Mouse (Mus musculus) cerebellum, adult 11-12 months (tissue): ENCODE measurements around the gene Mcf2l.

Experiments
- DNase-seq: peaks from one replicate; pipeline ENCODE4 v3.0.0; 2022

Gene Mcf2l

DNA sequence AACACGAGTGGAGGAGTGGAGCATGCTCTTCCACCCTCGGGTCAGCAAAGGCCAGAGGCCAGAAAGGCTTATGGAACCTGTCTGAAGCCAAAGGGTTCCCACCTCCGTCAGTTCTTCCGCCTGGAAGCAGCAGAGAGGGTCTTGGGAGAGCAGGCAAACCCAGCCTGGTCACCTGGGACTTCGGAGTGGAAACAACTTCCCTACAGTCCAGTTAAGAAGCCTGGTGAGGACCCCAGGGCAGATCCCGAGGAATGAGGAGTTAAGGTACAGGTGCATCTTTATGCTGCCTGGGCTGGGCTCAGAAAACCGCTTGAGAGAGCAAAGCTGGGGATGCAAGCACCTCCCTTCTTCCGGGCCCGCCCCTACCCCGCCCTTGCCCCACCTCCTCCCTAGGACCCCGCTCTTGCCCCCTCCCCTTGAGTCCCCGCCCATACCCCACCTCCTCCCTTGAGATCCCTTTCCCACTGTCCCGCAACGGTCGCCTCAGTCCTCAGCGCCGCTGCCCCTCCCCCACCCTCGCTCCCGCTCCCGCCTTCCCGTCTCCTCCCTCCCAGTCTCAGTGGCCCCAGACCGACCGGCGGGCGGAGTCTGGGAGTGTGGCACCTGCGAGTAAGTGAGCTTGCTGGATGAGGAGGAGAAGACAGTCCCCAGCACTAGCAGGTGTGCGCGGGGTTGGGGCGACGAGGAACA, at the start of gene Mcf2l:
Gene Mcf2l (plus strand): TSS at position 450 of the 690 bp plus-strand sequence.
- peak; percentile 88 for DNase-seq

DNA sequence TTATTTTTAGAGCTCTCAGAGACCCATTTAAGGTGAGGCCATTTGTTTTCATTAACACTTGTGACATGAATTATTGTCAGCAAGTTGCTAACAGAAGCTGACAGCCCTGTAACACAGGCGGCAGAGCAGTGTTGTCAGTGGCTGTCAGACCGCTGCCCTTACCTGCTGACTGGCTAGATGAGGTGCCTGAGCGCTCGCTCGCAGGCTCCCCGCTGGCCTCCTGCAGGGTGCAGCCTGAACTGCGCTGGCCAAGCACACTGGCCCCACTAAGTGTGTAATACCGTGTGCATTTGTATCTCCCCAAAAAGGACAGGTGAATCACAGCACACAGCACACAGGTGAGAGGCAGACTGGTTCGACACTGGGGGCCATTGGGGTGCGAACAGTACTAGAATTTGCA, 49.0 kb upstream of the Mcf2l start:
- DNase-seq, result no peak

DNA sequence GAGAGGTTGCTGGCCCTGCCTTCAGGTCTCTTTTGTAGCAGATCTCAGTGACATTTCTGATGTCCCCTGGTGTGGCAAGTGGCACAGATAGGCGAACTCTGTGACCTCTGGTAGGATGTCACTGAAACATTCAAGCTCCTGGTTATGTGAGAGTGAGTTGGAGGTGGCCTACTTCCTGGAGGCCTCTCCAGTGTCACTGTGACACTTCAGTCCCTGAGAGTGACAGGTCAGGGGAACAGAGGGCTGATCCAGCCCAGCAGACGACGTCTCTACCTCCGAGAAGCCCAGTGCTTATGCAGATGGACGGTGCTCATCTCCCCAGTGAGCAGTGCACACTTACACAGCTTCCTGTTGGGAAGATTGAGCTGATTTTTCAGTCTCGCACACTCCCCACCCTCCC, 48.4 kb upstream of the Mcf2l start:
- DNase-seq, result no peak

- no peak for DNase-seq
Measured at GRCm38 (mm10) chr8:12825686-12826237, 47.8 kb upstream of the Mcf2l start.

GRCm38 (mm10) chr8:12827124-12827523, 46.5 kb upstream of the Mcf2l start:
- no peak for DNase-seq

DNA sequence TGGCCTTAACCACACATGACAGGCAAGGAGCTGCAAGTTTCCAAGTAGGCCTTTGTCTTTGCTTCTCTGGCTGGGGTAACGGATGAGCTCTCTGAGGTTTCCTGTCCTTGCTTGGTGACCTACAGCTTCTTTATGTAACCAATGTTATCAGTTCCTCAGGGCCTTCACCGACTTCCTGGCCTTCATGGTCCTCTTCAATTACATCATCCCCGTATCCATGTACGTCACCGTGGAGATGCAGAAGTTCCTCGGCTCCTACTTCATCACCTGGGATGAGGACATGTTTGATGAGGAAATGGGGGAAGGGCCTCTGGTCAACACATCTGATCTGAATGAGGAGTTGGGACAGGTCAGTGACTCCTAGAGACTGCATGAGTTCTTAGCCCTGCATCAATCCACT, 45.3 kb upstream of the Mcf2l start:
- no peak for DNase-seq

DNA sequence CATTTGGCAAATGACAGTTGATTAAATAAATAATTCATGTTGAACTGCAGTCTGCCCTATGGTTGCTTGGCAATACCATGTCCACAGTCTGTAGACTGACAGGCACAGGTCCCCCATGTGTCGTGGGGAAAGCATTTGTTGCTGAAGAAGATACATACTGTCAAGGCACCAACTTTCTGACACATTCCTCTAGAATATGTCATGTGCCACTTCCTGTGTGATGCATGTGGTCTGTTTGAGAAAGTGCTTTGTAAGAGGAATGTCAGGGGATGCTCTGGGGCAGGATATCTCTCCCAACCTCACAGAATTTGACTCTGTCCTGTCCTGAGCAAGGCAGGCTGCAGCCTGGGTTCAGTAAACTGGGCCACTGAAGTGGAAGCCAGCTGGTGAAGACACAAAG, 44.2 kb upstream of the Mcf2l start:
- no peak for DNase-seq

- DNase-seq, result no peak
Measured at GRCm38 (mm10) chr8:12831659-12832589, 41.7 kb upstream of the Mcf2l start.

GRCm38 (mm10) chr8:12833616-12834015, 40.0 kb upstream of the Mcf2l start:
- no peak for DNase-seq

GRCm38 (mm10) chr8:12840834-12841233, 32.8 kb upstream of the Mcf2l start:
- DNase-seq, result no peak

- DNase-seq, result no peak
Measured at GRCm38 (mm10) chr8:12842342-12842995, 31.1 kb upstream of the Mcf2l start.

- DNase-seq, result peak; percentile 59
Measured at GRCm38 (mm10) chr8:12844347-12844950, 29.2 kb upstream of the Mcf2l start.

GRCm38 (mm10) chr8:12846447-12846846, 27.2 kb upstream of the Mcf2l start:
- no peak for DNase-seq

GRCm38 (mm10) chr8:12851241-12851640, 22.4 kb upstream of the Mcf2l start:
- no peak for DNase-seq

GRCm38 (mm10) chr8:12856038-12856437, 17.6 kb upstream of the Mcf2l start:
- no peak for DNase-seq

DNA sequence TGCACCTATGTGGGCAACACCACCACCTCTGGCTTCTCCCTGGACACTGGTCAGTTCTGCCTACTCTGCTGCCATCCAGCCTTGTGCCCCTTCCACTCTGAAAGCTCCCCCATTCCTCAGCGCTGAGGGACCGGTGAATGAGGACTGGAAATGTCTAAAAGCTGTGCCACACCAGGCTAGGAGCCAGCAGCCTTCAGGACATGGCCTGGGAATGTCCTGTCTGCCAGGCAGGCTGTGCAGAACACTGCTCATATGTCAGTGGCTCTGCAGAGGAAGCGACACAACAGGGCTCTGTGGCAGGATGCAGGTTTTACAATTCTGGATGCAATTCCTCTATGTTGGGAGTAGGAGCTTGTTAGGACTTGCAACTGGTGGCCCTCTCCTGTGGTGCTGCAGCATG, 10.5 kb upstream of the Mcf2l start:
- peak; percentile 77 for DNase-seq

- no peak for DNase-seq
Measured at GRCm38 (mm10) chr8:12863608-12864007, 10.0 kb upstream of the Mcf2l start.

DNA sequence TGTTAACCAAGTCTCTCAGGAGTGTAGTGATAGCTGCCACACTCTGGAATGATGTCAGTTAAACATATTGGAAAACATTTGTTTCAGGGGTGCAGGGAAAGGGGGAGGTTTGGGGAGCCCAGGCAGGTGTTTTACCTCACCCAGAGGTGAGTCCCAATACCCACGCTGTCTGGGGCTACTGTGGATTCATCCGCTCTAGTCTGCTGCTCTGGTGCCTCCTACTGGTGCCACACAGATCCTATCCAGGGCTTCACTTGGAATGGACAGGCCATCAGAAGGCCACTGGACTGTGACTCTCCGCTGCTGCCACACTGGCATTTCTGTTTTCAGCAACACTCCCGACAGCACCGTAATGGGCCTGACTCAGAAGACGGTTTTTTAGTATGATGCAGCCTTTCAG, 7.8 kb upstream of the Mcf2l start:
- DNase-seq, result no peak

DNA sequence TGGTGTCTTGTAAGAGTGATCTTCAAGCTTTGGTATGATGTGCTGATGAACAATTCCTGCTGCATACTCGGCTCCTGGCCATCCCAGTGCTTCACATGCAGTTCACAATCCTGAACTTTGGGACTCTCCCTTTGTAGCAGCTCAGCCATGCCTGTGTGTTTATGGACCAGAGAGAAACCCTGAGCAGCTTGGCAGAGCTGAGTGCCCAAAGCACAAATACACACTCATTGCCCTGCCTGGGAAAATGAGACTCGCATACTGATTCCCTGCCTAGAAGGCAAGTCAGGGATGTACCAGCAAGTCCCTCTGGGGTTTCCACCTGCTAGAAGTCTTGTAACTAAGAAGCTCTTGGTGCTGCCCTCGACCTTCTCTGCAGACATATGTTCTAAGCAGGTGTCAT, 3.9 kb upstream of the Mcf2l start:
- DNase-seq, result no peak

- DNase-seq, result no peak
Measured at GRCm38 (mm10) chr8:12870656-12871055, 3.0 kb upstream of the Mcf2l start.

DNA sequence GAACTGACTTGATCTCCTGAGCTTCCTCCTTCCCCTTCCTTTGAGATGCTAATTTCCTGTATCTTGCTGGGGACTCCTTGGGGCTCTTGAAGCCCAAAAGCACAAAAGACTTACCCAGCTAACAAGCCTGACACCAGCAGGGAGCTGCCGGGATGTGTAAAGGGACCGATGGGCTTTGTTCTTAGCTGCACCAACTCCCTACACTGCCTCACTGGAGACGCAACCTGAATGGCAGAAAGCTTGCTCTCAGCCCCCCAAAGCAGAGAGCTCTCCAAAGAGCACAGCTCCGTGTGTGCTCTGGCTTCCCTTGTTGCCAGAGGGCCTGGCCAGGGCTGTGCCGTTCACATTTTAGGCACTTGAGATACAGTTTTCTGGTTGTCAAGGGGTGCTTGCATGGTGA, 2.1 kb upstream of the Mcf2l start:
- DNase-seq, result no peak

DNA sequence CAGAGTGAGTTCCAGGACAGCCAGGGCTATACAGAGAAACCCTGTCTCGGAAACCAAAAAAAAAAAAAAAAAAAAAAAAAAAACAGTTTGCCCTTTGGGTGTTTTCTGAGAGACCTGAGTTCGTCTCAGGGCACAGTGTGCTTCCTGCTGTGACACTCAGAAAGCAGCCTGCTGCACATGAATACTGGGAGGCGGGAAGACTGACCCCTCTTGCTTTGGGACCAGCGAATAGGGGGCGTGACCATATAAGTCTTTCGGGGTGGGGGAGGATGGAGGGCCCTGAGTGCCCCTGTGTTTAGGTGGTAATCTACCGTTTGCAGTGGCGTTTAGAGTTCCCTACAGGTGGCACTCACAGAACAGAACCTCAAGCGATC, 636 bp upstream of the Mcf2l start:
- DNase-seq, result no peak

GRCm38 (mm10) chr8:12874194-12874791, 687 bp downstream of the Mcf2l start:
- peak; percentile 97 for DNase-seq
